Mouse (Mus musculus) hindlimb bud, embryonic 11.5 days (tissue): ENCODE results near the gene Slc17a2.

Source experiments
- DNase-seq: peaks from one replicate; pipeline ENCODE4 v3.0.0-alpha.2; 2012; ENCODE audit warnings: low read depth, low spot score; ENCODE audit errors: extremely low spot score

Gene Slc17a2

GRCm38 (mm10) chr13:23873141-23873540, 66.3 kb downstream of the Slc17a2 start:
- no peak for DNase-seq
